Mouse (Mus musculus): ENCODE measurements at regions not wholly inside any gene's neighbourhood (a gene's known extent, or its start where the extent isn't known, plus 50 kb on each side); places are given as distances from the start of the nearest gene placed in this dataset.

GRCm38 (mm10) chr10:118706020-118706419, 164.0 kb downstream of the Dyrk2 start:
- Histone ChIP-seq H3K27me3 (ENCODE audit: control insufficient read depth, insufficient read depth, low read depth, low read length) (no peaks in the 10 kb centered on the region), H3K27ac (ENCODE audit: low read length) (no peak overlapping the region), H3K4me1 (ENCODE audit: control insufficient read depth, insufficient read depth, low read length) (no peaks in the 10 kb centered on the region), H3K9me3 (replicated peaks; ENCODE audit: control insufficient read depth, low read length, poor library complexity, severe bottlenecking) (no peaks in the 10 kb centered on the region), H3K36me3 (ENCODE audit: control insufficient read depth, insufficient read depth, low read length) (no peaks in the 10 kb centered on the region), H3K9ac (ENCODE audit: low read depth, low read length) (no peak overlapping the region), H3K4me3 (ENCODE audit: low read depth, low read length) (no peak overlapping the region), H3K4me2 (ENCODE audit: low read length) (no peak overlapping the region)
- 94% methylated on average over 3 of the region's 3 CpGs for WGBS
- ATAC-seq: no peak

GRCm38 (mm10) chr10:118709718-118710117, 160.3 kb downstream of the Dyrk2 start:
- WGBS: 97% methylated on average over 8 of the region's 8 CpGs
- no peak for ATAC-seq
- H3K36me3 ChIP-seq (ENCODE audit: control insufficient read depth, insufficient read depth, low read length): no peaks in the 10 kb centered on the region
- H3K4me1 ChIP-seq (ENCODE audit: control insufficient read depth, insufficient read depth, low read length): no peaks in the 10 kb centered on the region
- no peaks in the 10 kb centered on the region for H3K9me3 ChIP-seq (replicated peaks; ENCODE audit: control insufficient read depth, low read length, poor library complexity, severe bottlenecking)
- H3K27ac ChIP-seq (ENCODE audit: low read length): no peak overlapping the region
- H3K4me3 ChIP-seq (ENCODE audit: low read depth, low read length): no peak overlapping the region
- no peak overlapping the region for H3K9ac ChIP-seq (ENCODE audit: low read depth, low read length)
- no peaks in the 10 kb centered on the region for H3K27me3 ChIP-seq (ENCODE audit: control insufficient read depth, insufficient read depth, low read depth, low read length)
- H3K4me2 ChIP-seq (ENCODE audit: low read length): no peak overlapping the region

GRCm38 (mm10) chr10:118711529-118711928, 158.5 kb downstream of the Dyrk2 start:
- 17% methylated on average over 3 of the region's 3 CpGs for WGBS
- no peaks in the 10 kb centered on the region for H3K27me3 ChIP-seq (ENCODE audit: control insufficient read depth, insufficient read depth, low read depth, low read length)
- no peak overlapping the region for H3K4me2 ChIP-seq (ENCODE audit: low read length)
- no peaks in the 10 kb centered on the region for H3K4me1 ChIP-seq (ENCODE audit: control insufficient read depth, insufficient read depth, low read length)
- H3K36me3 ChIP-seq (ENCODE audit: control insufficient read depth, insufficient read depth, low read length): no peaks in the 10 kb centered on the region
- no peak overlapping the region for H3K4me3 ChIP-seq (ENCODE audit: low read depth, low read length)
- ATAC-seq: no peak
- H3K27ac ChIP-seq (ENCODE audit: low read length): no peak overlapping the region
- H3K9me3 ChIP-seq (replicated peaks; ENCODE audit: control insufficient read depth, low read length, poor library complexity, severe bottlenecking): no peaks in the 10 kb centered on the region
- no peak overlapping the region for H3K9ac ChIP-seq (ENCODE audit: low read depth, low read length)

GRCm38 (mm10) chr10:118711951-118712350, 158.1 kb downstream of the Dyrk2 start:
- H3K4me1 ChIP-seq (ENCODE audit: control insufficient read depth, insufficient read depth, low read length): no peaks in the 10 kb centered on the region
- H3K36me3 ChIP-seq (ENCODE audit: control insufficient read depth, insufficient read depth, low read length): no peaks in the 10 kb centered on the region
- H3K27me3 ChIP-seq (ENCODE audit: control insufficient read depth, insufficient read depth, low read depth, low read length): no peaks in the 10 kb centered on the region
- H3K9ac ChIP-seq (ENCODE audit: low read depth, low read length): no peak overlapping the region
- no peak for ATAC-seq
- H3K9me3 ChIP-seq (replicated peaks; ENCODE audit: control insufficient read depth, low read length, poor library complexity, severe bottlenecking): no peaks in the 10 kb centered on the region
- no peak overlapping the region for H3K4me2 ChIP-seq (ENCODE audit: low read length)
- 81% methylated on average over 10 of the region's 10 CpGs for WGBS
- H3K4me3 ChIP-seq (ENCODE audit: low read depth, low read length): no peak overlapping the region
- no peak overlapping the region for H3K27ac ChIP-seq (ENCODE audit: low read length)

- H3K9me3 ChIP-seq (replicated peaks; ENCODE audit: control insufficient read depth, low read length, poor library complexity, severe bottlenecking): no peaks in the 10 kb centered on the region
- H3K27ac ChIP-seq (ENCODE audit: low read length): no peak overlapping the region
- no peaks in the 10 kb centered on the region for H3K36me3 ChIP-seq (ENCODE audit: control insufficient read depth, insufficient read depth, low read length)
- H3K27me3 ChIP-seq (ENCODE audit: control insufficient read depth, insufficient read depth, low read depth, low read length): no peaks in the 10 kb centered on the region
- H3K4me2 ChIP-seq (ENCODE audit: low read length): no peak overlapping the region
- ATAC-seq: no peak
- whole genome bisulfite sequencing: 89% methylated on average over 6 of the region's 6 CpGs
- no peak overlapping the region for H3K4me3 ChIP-seq (ENCODE audit: low read depth, low read length)
- H3K9ac ChIP-seq (ENCODE audit: low read depth, low read length): no peak overlapping the region
- no peaks in the 10 kb centered on the region for H3K4me1 ChIP-seq (ENCODE audit: control insufficient read depth, insufficient read depth, low read length)
Observed at GRCm38 (mm10) chr10:118712951-118713350, 157.1 kb downstream of the Dyrk2 start.

GRCm38 (mm10) chr10:118714179-118714581, 155.8 kb downstream of the Dyrk2 start:
- H3K4me1 ChIP-seq (ENCODE audit: control insufficient read depth, insufficient read depth, low read length): no peaks in the 10 kb centered on the region
- H3K4me2 ChIP-seq (ENCODE audit: low read length): no peak overlapping the region
- no peaks in the 10 kb centered on the region for H3K9me3 ChIP-seq (replicated peaks; ENCODE audit: control insufficient read depth, low read length, poor library complexity, severe bottlenecking)
- no peak overlapping the region for H3K4me3 ChIP-seq (ENCODE audit: low read depth, low read length)
- H3K27ac ChIP-seq (ENCODE audit: low read length): no peak overlapping the region
- H3K9ac ChIP-seq (ENCODE audit: low read depth, low read length): no peak overlapping the region
- no peaks in the 10 kb centered on the region for H3K27me3 ChIP-seq (ENCODE audit: control insufficient read depth, insufficient read depth, low read depth, low read length)
- ATAC-seq: no peak
- H3K36me3 ChIP-seq (ENCODE audit: control insufficient read depth, insufficient read depth, low read length): no peaks in the 10 kb centered on the region
- 89% methylated on average over 17 of the region's 17 CpGs for WGBS

- 86% methylated on average over 4 of the region's 4 CpGs for WGBS
Observed at GRCm38 (mm10) chr10:118714595-118714994, 155.4 kb downstream of the Dyrk2 start.

GRCm38 (mm10) chr10:118720630-118721029, 149.4 kb downstream of the Dyrk2 start:
- Histone ChIP-seq H3K27ac (ENCODE audit: low read length) (peak overlapping the region; percentile 36; the same call in 1 of the 2 replicates), H3K36me3 (ENCODE audit: control insufficient read depth, insufficient read depth, low read length) (no peaks in the 10 kb centered on the region), H3K4me1 (ENCODE audit: control insufficient read depth, insufficient read depth, low read length) (peaks cover 17% of the 10 kb centered on the region), H3K4me3 (ENCODE audit: low read depth, low read length) (no peak overlapping the region), H3K9ac (ENCODE audit: low read depth, low read length) (no peak overlapping the region), H3K27me3 (ENCODE audit: control insufficient read depth, insufficient read depth, low read depth, low read length) (no peaks in the 10 kb centered on the region), H3K9me3 (replicated peaks; ENCODE audit: control insufficient read depth, low read length, poor library complexity, severe bottlenecking) (no peaks in the 10 kb centered on the region), H3K4me2 (ENCODE audit: low read length) (no peak overlapping the region)
- 9% methylated on average over 1 of the region's 1 CpGs for WGBS
- ATAC-seq: no peak

More at GRCm38 (mm10) chr10:118714595-118714994, 155.4 kb downstream of the Dyrk2 start:
- Histone ChIP-seq H3K36me3 (ENCODE audit: control insufficient read depth, insufficient read depth, low read length) (no peaks in the 10 kb centered on the region), H3K27ac (ENCODE audit: low read length) (no peak overlapping the region), H3K9me3 (replicated peaks; ENCODE audit: control insufficient read depth, low read length, poor library complexity, severe bottlenecking) (no peaks in the 10 kb centered on the region), H3K4me1 (ENCODE audit: control insufficient read depth, insufficient read depth, low read length) (no peaks in the 10 kb centered on the region), H3K4me2 (ENCODE audit: low read length) (no peak overlapping the region), H3K4me3 (ENCODE audit: low read depth, low read length) (no peak overlapping the region), H3K9ac (ENCODE audit: low read depth, low read length) (no peak overlapping the region), H3K27me3 (ENCODE audit: control insufficient read depth, insufficient read depth, low read depth, low read length) (no peaks in the 10 kb centered on the region)
- ATAC-seq: no peak

- H3K4me2 ChIP-seq (ENCODE audit: low read length): no peak overlapping the region
- H3K36me3 ChIP-seq (ENCODE audit: control insufficient read depth, insufficient read depth, low read length): no peaks in the 10 kb centered on the region
- WGBS: 43% methylated on average over 5 of the region's 5 CpGs
- no peaks in the 10 kb centered on the region for H3K9me3 ChIP-seq (replicated peaks; ENCODE audit: control insufficient read depth, low read length, poor library complexity, severe bottlenecking)
- no peak overlapping the region for H3K4me3 ChIP-seq (ENCODE audit: low read depth, low read length)
- H3K4me1 ChIP-seq (ENCODE audit: control insufficient read depth, insufficient read depth, low read length): peaks cover 17% of the 10 kb centered on the region
- no peaks in the 10 kb centered on the region for H3K27me3 ChIP-seq (ENCODE audit: control insufficient read depth, insufficient read depth, low read depth, low read length)
- no peak overlapping the region for H3K27ac ChIP-seq (ENCODE audit: low read length)
- ATAC-seq: peak; percentile 39; the same call in 1 of the 2 replicates
- no peak overlapping the region for H3K9ac ChIP-seq (ENCODE audit: low read depth, low read length)
Observed at GRCm38 (mm10) chr10:118722132-118722551, 147.9 kb downstream of the Dyrk2 start.
